Mouse (Mus musculus): Measurements from ENCODE around the gene Scrt2.

Scrt2 gene

DNA sequence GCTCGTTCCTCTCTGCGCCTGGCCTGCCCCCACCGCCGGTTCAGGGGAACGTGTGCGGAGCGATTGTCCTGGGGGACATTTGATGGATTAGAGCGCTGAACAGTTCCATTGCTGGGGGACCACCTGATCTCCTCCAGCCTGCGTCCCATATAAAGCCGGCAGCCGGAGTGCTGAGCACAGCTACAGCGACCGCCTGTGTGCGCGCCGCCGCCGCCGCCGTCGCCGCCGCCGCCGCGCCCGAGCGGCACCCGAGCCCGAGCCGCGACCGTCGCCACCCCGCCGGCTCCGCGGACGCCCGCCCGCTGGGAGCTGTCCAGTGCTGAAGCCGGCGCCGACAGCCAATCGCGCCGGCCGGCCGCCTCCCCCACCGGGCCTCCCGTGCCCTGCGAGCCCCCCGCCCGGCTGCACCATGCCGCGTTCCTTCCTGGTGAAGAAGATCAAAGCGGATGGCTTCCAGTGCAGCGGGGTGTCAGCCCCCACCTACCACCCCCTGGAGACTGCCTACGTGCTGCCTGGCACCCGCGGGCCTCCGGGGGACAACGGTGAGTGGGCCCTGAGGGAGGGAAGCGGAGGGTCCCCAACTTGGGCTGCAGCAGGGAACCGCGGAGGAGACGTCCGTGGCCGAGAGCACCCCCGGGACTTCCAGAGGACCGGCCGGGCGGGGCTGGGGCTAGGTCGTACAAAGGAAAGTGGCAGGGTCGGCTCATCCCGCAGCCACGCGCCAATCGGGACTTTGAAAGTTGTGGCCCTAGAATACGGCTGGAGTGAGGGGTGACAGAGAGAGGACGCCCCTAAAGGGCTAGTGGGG lies 516 bp downstream of the Scrt2 start:
- DNase-seq (ENCODE audit: low spot score in 2 of 2): no peak

DNA sequence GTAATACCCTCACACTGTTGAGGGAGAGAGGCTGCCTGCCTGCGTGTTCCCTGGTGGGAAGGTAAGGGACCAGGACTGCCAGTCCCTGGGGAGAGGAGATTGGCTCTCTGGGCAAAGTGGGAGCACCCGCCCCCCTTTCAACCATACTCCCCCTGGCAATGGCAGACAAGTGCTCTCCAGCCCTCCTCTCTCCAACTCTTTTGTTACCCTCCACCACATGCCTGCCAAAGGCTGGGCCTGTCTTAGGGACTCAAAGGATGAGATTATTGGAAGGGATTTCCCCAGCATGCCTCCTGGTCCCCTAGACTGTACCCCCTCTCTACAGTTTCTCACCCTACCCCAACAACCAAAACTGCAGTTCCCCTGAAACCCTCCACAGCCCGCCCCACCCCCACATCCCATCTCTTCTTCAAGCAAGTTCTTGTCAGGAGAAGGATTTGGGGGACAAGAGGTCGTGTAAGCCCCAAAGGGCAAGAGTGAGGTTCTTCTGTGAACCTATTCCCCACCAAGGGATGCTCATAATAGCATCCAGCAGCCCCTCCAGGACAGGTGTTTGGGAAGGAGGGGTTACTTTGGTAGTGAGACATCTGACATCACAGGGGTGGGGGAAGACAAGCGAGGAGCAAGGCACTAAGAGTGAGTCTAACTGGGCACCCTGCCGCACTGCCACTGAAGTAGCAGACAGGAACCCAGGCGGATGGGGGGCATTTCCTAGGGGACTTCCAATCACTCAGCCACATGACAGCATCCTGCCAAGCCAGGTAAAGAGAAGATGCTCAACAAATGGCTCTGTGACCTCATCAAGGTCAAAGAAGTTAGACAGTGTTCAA lies 1.3 kb downstream of the Scrt2 start:
- DNase-seq (ENCODE audit: low spot score in 2 of 2): no peak

DNA sequence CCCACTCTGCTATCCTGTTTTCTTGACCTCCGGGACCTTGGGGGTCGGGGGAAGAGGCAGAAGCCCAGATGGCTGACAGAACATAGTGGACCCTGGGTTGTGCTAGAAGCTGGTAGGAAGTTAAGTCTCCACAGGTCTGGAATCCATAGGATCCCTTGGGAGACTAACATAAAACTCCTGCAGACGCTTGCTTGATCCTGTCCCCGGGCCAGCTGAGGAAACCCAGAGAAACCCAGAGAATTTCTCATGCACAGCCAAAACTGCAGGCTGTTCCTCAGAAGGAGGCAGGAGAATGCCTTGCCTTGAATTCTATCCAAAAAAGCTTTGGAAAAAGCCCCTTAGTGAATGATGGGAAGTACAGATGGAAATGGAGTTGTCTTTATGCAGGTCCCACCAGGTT lies 2.1 kb downstream of the Scrt2 start:
- no peak for DNase-seq (ENCODE audit: low spot score in 2 of 2)

DNA sequence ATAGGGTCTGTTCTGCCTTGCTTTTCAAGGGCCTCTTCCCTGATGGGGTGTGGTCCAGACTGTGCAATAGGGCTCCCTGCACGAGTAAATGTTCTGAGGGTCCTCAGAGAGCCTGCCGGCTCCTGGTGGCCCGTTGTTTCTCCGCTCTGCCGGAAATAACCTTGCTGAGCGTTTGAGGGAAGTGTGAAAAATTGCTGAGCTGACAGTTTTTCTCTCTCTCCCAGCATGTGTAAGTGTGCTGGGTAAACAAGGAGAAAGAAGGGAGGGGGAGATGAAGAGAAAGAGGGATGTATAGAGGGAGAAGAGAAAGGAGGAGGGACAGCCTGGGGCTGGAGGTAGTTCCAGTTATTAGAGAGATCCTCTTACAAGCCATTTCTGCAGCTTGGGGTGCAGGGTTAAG lies 3.0 kb downstream of the Scrt2 start:
- DNase-seq (ENCODE audit: low spot score in 2 of 2): no peak

DNA sequence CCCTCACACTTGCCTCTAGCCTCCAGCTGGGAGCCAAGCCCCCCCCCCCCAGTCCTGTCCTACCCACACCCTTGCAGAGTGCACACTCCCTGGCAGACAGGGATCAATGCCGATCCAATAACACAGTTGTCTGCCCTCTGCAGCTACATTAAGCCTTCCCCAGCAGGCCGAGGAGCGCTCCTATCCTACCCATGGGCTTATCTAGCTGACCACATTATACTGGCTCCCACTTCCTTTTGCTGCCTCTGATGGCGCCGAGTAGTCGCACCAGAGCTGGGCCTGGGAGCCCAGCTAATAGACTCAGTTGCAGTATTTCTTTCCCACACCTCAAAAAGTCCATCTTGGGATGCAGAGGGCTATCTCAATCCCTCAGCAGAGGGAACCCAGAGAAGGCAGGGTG lies 4.1 kb downstream of the Scrt2 start:
- DNase-seq (ENCODE audit: low spot score in 2 of 2): no peak

DNA sequence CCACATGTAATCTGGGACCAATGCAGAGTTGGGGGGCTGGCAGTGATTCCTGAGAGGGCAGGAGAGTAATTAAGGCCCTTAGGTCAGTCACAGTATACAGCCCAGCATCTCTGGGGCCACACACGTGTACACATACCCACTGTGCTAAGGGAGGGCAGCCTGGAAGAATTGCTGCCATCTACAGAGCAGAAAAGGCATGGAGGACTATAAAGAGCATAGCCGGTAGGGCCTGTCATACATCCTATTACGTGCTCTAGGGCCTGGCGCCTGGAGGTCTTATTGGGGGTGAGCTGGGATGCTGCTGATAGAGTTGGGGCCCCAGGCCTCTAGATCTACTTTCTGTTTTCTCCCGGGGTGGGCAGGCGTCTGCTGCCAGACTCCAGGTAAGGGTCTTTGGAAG lies 5.1 kb downstream of the Scrt2 start:
- no peak for DNase-seq (ENCODE audit: low spot score in 2 of 2)

GRCm38 (mm10) chr2:152087111-152087510 lies 5.8 kb downstream of the Scrt2 start:
- DNase-seq (ENCODE audit: low spot score in 2 of 2): no peak

- DNase-seq (ENCODE audit: low spot score in 2 of 2): no peak
Observed at GRCm38 (mm10) chr2:152089078-152089477, 7.7 kb downstream of the Scrt2 start.

DNA sequence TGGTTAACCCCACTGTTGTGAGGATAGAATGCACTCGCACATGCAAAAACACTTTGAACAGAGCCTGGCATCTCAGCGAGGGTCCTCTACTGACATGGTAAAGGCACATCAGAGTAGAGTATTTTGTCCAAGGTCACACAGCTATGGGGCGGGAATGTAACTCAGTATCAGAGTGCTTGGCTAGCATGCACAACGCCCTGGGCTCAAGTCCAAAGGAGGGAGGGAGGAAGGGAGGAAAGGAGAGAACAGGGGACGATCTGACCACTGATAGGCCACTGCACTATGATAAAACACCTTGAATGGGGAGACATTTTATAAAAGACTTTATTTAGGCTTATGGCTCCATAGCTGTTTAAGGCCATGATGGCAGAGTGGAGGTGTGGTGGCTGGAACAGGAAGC lies 8.3 kb downstream of the Scrt2 start:
- DNase-seq (ENCODE audit: low spot score in 2 of 2): no peak

- no peak for DNase-seq (ENCODE audit: low spot score in 2 of 2)
Observed at GRCm38 (mm10) chr2:152090486-152090885, 9.2 kb downstream of the Scrt2 start.

DNA sequence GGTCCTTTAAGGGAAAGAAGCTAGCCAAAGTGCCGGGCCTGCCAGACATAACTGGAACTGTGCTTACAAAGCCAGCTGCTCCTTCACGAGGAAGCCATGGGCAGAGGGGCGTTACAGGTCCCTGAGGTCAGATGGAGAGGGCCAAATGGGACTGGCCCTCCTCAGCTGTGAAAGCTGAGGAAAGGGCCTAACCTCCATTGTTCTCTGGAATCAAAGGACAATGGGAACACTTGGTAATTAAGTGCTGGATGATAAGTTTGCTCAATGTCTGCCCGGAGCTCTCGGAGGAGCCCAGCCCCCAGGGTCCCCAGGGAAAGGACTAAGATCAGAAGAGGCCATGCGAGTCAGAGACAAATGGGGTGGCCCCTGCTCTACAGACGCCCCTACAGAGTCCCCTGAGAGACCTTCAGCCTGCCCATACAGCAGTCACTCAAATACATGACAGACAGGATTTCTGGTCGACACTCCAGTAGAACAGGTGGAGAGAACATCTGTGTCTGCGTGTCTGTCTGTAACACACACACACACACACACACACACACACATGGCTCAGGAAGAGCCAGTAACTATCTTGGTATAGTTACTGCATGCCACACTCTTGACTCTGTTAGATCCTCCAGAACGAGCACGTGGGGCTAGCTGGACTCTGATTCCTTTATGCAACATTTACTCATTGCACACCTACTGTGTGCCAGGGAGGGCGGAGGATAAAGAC lies 10.2 kb downstream of the Scrt2 start:
- no peak for DNase-seq (ENCODE audit: low spot score in 2 of 2)

GRCm38 (mm10) chr2:152092927-152093326 lies 11.6 kb downstream of the Scrt2 start:
- DNase-seq (ENCODE audit: low spot score in 2 of 2): no peak

- no peak for DNase-seq (ENCODE audit: low spot score in 2 of 2)
Observed at GRCm38 (mm10) chr2:152093356-152093792, 12.0 kb downstream of the Scrt2 start.

DNA sequence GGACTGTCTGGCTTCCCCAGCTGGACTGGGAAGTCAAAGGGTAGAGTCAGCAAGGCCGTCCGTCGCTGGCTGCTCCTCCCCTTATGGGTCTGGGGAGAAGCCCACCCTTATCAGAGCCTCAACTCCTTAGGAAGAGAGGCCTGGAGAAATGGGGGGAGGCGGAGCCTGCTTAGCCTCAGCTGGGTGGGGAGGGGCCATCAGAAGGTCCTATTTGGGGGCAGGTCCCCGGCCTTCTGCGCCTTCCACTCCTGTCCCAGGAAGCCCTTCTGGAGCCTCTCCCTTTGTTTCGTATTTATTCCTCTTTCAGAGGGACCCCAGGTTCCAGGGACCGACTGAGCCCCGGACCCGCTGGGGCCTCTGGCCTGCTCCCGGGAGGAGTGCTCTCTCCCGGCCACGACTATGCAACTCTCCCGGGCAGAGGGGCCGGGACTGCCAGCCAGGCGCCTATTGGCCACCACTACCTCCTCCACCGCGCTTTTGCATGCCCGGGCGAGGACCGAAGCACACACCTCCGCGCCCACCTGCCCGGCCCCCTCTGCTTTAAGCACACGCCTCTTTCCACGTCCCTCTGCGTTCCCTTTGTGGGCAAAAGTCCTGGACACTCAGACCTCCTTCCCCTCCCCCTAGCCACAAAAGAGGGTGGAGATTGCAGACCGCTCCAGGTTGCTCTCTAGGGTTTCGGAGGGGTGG lies 13.7 kb downstream of the Scrt2 start:
- no peak for DNase-seq (ENCODE audit: low spot score in 2 of 2)

- no peak for DNase-seq (ENCODE audit: low spot score in 2 of 2)
Observed at GRCm38 (mm10) chr2:152096922-152097321, 15.6 kb downstream of the Scrt2 start.

GRCm38 (mm10) chr2:152097916-152098315 lies 16.6 kb downstream of the Scrt2 start:
- DNase-seq (ENCODE audit: low spot score in 2 of 2): no peak

DNA sequence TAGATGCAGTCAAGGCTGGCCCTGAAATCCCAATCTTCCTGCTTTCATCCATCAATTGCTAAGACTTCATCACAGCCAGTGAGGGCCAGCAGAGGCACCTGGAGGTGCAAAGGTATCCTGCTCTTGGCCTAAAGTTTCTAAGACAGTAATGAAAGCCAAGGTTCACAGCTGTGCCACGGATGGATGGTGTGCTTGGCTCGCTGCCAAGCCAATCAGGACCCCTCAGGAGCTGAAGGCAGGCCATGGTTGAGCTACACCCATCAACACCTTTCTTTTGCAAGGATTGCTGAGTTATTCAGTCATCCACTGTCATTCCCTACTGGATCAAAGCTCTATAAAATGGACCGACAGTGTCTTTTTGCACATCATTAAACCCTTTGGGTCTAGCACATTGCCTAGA lies 18.2 kb downstream of the Scrt2 start:
- DNase-seq (ENCODE audit: low spot score in 2 of 2): no peak

GRCm38 (mm10) chr2:152101761-152102160 lies 20.4 kb downstream of the Scrt2 start:
- peak; percentile 72 to 74 for DNase-seq (ENCODE audit: low spot score in 2 of 2)

DNA sequence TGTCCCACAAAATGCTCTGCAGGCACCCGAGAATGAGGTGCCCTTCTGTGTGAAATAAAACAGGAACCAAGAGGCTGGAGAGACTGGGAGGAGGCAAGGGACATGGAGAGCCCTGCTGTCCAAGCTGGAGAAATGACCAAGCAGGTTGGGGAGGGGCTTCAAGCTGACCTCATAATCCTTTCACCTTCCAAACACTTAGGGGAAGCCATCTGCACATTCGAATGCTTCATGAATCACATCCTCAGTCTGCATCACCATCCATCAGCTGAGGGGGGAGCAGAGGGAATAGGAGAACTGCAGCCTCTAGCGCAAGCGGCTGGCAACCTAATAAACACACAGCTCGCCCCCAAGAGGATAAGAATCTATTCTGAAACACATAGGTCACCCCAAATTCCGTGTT lies 21.0 kb downstream of the Scrt2 start:
- no peak for DNase-seq (ENCODE audit: low spot score in 2 of 2)

GRCm38 (mm10) chr2:152104711-152105317 lies 23.5 kb downstream of the Scrt2 start:
- no peak for DNase-seq (ENCODE audit: low spot score in 2 of 2)
